Mouse (Mus musculus): Measurements from ENCODE around the gene Nacad.

Gene Nacad

DNA sequence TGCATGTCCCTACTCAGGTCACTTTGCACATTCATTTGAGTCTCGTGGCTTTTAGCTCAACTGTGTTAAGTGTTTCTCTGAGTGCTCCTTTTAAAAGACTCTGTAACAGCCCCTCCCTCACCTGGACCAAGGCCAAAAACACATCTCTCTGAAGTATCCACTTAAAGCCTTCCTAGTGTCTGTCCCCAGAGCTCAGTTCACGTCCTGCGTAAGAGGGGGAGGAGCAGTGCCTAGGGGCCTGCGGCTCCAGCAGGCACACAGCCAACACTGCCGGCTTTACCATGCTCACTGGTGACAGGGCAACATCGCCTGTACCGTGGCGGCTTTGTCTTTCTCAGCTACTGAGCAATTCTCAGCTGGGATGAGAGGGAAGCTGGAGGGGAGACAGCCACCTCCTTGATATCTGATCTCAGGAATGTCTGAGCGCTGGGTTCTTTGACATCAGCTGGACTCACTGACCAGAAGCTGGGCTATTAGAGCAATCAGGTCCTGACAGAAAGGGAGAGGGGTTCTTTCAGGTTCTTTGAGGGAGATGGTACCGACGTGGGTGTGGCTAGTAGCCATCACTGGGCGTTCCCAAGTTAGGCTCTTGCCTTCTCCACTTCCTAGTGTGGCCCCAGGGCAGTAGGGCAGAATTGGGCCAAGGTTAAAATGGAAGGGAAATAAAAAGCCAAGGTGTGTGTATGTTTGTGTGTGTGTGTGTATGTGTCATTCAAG is 1.8 kb downstream of the Nacad start:
- no peak for DNase-seq (ENCODE audit: low spot score)

DNA sequence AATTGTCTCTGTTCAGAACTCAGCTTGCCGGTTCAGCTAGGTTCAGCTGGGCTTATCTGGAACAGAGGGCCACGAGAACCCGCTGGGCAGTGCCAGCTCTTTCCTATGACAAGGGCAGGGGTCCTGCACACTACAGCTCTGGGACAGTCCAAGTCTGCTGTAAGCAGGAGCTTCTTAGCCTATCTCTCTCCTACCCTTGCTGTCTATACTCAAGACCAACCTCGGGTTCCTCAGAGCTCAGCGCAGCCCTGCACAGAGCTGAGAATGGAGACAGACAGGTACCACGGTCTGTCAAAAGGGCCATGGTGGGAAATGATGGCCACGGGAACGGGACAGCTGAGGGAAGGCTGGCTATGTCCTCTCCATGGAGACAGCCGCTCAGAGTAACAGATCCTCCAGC is 2.6 kb downstream of the Nacad start:
- DNase-seq (ENCODE audit: low spot score), result no peak

GRCm38 (mm10) chr11:6602662-6603061 is 3.2 kb downstream of the Nacad start:
- no peak for DNase-seq (ENCODE audit: low spot score)

DNA sequence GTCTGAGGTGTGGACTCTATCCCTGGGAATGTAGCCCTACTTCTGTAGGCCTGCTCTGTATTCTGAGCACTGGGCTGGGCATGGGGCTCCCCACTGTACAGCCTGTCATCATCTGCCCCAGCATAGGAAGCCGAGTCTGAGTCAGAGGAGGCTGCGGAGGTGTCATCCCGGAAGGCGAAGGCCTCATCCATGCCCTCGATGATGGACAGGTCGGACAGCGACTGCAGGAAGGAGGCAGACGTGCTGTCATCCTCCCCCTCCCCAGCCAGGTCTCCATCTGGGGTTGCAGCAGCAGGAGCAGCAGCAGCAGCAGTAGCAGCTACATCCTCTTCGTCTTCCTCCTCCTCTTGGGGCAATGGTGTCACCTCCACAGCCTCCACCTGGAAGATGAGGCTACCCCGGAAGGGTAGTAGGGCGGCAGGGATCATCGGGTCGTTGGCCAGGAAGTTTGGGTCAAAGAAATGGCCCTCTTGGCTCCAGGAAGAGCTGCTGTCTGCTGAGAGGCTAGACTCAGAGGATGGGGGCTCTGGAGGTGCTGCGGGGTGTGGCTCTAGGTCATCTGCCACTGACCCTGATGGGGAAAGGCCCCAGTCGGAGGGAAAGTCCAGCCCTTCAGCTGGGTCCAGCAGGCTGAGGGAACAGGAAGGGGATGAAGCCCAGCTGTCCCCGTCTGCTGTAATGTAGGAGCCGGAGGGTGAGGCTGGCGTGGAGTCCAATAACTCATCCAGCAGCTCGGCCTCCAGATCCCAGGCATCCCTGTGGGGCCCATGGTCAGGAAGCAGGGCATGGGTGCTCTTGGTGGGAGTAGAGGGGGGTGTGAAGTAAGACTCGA is 4.0 kb downstream of the Nacad start:
- DNase-seq (ENCODE audit: low spot score), result no peak

- no peak for DNase-seq (ENCODE audit: low spot score)
Measured at GRCm38 (mm10) chr11:6600284-6600944, 5.4 kb downstream of the Nacad start.

DNA sequence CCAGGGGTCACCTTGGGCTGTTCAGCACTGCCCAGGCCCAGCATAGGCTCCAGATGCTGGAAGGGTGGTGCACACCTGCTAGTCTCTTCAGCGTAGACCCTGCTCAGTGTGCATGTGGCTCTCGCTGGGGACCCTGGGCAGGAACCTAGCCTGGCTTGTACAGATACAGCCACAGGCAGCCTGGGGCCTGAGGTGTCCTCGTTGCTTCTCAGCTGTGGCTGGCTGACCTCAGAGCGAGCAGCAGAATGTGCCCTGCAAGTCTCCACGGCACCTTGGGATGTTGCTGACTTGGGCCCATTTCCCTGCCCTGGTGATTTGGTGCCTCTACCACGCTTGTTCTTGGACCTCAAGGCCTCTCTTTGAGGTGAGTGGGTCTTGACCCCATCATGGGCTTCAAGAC is 6.0 kb downstream of the Nacad start:
- DNase-seq (ENCODE audit: low spot score), result no peak

GRCm38 (mm10) chr11:6599011-6599681 is 6.7 kb downstream of the Nacad start:
- DNase-seq (ENCODE audit: low spot score), result no peak

DNA sequence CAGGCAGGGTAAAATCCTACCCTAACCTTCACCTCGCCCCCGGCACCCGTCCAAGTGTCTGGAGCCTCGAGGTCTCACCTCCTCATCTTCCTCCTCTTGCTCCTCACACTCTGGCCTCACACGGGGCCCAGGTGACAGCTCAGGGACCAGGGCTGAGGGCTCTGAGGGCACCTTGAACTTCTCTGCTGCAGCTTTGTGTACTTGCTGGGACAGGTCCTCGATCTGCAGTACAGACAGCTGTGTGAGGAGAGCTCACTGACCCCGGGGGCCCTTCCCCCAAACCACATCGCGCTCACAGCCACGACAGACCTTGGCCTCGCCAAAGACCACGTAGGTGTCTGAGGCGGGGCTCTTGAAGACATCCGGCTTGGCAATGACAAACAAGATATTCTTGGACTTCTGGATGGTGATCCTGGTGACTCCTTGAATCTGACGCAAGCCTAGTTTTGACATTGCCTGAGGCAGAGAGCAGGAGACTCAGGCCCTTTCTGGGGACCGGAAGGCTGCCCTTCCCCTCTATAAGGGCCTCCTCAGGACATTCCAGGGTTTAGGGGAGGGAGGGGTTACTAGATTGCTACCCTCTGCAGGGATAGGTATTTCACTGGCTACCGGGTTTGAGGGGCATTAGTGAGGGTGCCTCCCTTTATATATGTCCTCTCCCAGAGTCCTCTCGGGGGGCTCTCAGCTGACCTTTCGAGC is 7.5 kb downstream of the Nacad start:
- DNase-seq (ENCODE audit: low spot score), result no peak

DNA sequence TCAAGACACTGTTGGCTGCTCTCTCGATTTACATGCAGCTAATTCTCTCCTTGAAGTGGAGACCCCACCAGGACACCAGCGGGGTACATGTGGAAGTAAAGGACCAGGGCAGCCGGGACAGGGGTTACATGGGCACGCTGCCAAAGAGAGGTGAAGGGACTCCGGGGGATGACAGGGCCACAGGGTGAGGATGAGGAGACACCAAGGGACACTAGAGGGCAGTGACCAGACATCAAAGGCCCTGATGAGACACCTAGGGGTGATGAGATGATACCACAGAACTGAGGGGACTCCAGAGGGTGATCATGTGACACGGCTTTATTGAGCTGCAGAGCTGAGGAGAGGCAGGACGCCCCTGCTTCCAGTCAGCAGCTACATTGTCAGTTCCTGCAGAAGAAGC is 8.3 kb downstream of the Nacad start:
- DNase-seq (ENCODE audit: low spot score), result no peak

- no peak for DNase-seq (ENCODE audit: low spot score)
Measured at GRCm38 (mm10) chr11:6596616-6597015, 9.2 kb downstream of the Nacad start.

GRCm38 (mm10) chr11:6596205-6596604 is 9.6 kb downstream of the Nacad start:
- DNase-seq (ENCODE audit: low spot score), result no peak

- DNase-seq (ENCODE audit: low spot score), result no peak
Measured at GRCm38 (mm10) chr11:6595339-6595738, 10.5 kb downstream of the Nacad start.

DNA sequence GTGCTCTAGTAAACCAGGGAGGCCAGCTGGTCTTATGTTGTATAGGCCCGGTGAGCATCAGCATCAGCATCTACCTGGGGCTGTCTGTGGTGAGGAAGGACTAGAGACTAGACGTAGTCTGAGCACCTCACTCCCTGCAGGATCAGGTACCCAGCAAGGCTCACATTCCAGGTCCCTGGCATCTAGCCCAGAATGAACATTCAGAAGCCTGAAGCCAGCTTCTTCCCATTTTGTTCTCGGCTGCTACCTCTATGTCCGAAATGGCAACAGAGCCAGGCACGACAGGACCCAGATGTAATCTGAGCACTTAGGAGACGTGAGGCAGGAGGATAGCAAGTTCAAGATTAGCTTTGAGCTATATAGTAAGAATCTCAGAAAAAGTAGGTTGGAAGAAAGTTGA is 11.0 kb downstream of the Nacad start:
- no peak for DNase-seq (ENCODE audit: low spot score)

- no peak for DNase-seq (ENCODE audit: low spot score)
Measured at GRCm38 (mm10) chr11:6593406-6593805, 12.4 kb downstream of the Nacad start.

- no peak for DNase-seq (ENCODE audit: low spot score)
Measured at GRCm38 (mm10) chr11:6590933-6591675, 14.7 kb downstream of the Nacad start.

GRCm38 (mm10) chr11:6589838-6590237 is 16.0 kb downstream of the Nacad start:
- DNase-seq (ENCODE audit: low spot score), result no peak

DNA sequence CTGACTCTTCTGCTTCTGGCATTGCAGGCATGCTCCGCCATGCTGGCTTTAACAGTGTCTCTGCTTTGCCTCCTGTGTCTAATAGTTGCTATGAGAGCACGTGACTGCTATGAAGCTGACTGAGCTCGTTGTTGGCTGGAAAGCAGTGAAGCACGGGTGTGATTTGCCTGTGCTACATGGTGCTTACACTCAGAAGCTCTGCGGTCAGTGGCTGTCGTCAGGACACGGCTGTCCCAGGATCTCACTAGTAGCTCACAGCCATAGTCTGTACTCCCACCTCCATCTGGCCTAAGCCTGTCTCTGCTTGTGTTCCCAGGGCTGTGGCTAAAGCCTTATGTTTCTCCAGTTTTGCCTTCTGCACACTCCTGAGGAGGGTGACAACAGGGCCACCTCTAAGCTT is 17.6 kb downstream of the Nacad start:
- no peak for DNase-seq (ENCODE audit: low spot score)

DNA sequence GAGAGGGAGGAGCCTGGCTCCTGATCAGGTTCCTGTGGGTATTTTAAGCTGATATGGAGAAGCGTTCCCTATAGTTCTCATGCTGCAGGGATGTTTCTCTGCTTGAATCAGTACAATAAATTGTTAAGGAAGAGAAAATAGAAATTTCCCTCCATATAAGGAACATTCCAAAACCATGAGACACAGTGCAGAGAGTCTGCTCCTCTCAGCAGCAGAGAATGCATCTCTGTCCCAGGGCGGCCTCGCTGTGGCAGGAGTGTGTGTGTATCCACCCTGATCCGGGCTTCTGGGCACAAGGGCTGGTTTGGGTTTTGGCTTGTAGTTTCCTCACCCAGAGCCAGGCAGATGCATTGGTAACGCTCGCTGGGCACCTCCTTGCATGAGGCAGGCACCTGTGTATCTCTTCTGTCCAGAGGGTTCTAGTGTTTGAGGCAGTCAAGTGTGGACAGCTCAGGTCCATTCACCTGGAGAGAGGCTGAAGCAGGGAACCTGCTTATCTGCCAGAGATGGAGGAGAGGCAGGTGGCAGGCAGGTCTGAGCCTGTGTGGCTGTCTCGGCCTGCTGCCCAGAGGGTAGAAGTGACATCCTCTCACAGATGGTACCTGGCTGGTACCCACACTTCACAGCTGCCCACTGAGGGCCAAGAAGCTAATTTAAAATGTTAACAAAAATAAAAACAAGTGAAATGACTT is 18.5 kb downstream of the Nacad start:
- no peak for DNase-seq (ENCODE audit: low spot score)

DNA sequence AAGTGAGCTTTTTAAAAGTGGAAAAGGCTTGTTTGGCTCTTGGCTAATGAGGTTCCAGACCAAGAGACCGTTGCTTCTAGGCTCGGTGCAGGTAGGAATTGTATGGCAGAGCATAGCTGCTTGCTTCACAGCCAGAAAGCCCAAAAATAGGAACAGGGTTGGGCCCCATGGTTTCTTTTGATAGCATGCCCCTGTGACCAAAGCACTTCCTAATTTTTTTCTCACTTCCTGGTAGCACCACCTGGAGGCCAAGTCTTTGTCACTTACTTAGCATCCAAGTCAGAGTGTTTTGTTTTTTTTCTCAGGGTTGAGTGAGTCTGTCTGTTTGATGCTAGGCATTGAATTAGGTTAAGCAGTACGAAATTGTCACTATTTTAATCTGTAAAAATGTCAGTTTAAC is 19.2 kb downstream of the Nacad start:
- no peak for DNase-seq (ENCODE audit: low spot score)

GRCm38 (mm10) chr11:6585748-6586147 is 20.1 kb downstream of the Nacad start:
- DNase-seq (ENCODE audit: low spot score), result no peak

- DNase-seq (ENCODE audit: low spot score), result no peak
Measured at GRCm38 (mm10) chr11:6581560-6581959, 24.3 kb downstream of the Nacad start.
